Mouse (Mus musculus) lung, postnatal 4 days (tissue): Measurements from ENCODE around the gene Prkcq.
"Not testable (repeated sequence)": the region's sequence is repeated elsewhere in the genome, so short reads cannot be mapped to it uniquely, and the experiment has no call there.

Experiments
- DNase-seq, 2 experiments: peaks; one replicate each; pipeline ENCODE4 v3.0.0; 2021

Prkcq gene

GRCm38 (mm10) chr2:11298811-11299210 lies 126.9 kb downstream of the Prkcq start:
- DNase-seq, result no peak

DNA sequence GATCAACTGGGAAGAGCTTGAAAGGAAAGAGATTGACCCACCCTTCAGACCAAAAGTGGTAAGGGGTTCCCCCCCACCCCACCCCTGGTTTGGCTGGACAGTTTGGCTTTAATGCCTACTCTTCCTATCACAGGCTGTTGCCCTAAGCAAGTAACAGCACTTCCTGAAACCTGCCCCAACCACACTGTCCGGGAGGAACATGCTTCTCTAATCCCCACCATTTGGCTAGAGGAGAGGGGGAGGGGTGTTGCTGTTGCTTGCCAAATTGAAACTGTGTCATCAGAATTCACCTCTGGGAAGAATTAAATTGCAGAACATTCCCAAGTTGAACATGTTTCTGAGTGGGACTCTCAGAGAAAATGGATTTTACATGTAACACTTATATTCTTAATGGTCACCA lies 127.5 kb downstream of the Prkcq start:
- no peak for DNase-seq

DNA sequence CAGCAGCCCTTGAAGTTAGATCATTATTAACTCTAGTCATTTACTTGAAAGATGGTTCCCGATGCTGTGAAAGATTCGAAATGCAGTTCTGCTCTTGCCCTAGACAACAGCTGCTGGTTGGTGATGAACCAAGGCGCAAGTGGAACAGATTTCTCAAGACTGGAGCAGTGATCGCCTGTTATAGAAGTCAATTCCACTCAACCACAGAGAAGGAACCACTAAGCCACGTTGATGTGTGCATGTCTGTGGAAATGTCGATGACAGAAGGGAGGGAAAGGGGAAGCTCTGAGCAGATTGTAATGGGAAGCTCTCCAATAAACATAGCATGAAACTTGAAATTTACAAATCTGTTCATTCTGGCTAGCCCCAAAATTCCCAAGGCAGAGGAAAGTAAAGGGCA lies 128.5 kb downstream of the Prkcq start:
- DNase-seq, result no peak

- DNase-seq, result peak in 1 of 2 experiments; percentile 39
Measured at GRCm38 (mm10) chr2:11320241-11320640, 148.3 kb downstream of the Prkcq start.

DNA sequence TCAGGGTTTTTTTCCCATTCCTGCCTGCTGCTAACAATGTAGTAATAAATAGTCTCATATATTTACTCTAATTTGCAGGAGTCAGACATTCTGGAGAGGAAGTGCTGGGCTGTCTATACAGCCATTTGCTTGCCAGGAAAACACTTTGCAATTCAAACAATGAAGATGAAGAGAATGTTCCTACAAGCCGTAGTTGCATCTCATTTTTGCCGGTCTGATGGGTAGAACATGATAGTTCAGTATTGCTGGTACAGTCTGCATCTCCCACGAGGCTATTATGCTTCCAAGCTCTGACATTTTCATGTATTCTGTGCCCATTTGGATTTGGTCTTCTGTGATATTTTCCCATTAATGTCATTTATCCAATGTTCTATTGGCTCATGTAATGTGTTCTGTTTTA lies 150.5 kb downstream of the Prkcq start:
- DNase-seq, result no peak

GRCm38 (mm10) chr2:11327280-11327679 lies 155.4 kb downstream of the Prkcq start:
- DNase-seq, result no peak

DNA sequence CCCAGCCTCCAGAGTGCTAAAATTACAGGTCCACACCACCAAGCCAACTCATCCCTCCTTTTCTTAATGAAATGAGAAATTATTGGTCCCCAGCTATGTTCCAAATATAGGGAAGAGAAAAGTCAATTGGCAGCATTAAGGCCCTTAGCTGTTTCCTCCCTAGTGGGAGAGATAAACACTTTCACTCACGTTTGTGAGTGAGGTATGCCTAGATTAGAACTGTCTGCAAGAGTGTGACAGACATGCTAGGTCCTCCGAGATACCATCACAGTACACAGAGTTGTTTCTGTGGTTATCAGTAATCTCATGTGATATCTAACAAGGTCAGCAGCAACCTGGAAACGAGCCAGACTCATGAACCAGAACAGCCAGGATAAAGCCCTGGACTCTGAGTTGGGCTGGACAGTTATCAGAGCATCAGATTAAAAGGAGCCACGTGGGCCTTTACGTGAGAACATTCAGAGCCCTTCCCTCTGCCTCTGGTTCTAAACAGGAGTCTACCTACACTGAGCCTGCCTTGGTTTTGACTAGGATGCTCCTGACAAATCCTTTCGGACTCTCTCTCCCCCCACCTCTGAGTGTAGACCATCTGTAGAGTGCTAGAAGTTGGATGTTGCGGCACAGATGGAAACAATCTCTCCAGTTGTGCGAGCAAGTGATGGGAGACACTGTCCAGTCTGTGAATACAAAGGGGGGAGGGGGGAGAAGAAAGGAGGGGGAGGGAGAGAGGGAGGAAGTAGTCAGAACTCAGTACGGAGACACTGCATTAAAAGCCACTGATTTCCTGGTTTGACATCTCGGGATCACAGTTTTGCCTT lies 157.7 kb downstream of the Prkcq start:
- DNase-seq, result no peak

DNA sequence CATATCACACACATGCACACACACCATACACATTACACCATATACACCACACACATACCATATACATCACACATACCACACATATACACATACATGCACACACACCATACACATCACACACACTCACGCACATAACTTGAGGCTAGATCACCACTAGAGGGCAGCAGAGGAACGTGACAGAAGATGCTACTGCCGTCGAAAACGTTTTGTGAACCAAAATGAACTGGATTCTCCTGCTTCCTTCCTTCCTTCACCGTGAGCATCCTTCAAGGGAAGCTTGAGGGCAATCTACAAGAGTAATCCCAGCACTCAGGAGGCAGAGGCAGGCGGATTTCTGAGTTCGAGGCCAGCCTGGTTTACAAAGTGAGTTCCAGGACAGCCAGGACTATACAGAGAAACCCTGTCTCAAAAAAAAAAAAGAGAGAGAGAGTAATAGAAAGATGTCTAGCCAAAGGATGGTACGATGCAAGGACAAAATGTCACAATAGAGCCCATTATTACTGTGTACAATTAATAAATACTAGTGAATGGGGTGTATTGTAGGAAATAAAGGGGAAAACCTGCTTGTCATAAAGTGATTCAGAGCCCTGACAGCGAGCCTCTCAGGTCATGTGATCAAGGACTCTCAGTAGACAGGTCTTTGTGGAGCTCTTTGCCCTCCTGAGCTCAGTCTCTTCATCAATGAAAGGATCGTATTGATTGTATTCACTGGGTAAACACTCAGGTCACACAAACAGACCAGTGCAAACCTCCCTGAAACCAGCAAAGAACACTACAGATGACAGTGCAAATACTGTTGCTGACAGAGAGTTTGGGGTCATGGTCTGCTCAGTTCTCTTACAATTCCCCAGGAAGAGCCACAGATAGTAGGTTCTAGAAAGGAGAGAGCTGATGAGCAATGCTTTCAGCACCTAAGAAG lies 159.9 kb downstream of the Prkcq start:
- DNase-seq, result peak; percentile 25 to 78

DNA sequence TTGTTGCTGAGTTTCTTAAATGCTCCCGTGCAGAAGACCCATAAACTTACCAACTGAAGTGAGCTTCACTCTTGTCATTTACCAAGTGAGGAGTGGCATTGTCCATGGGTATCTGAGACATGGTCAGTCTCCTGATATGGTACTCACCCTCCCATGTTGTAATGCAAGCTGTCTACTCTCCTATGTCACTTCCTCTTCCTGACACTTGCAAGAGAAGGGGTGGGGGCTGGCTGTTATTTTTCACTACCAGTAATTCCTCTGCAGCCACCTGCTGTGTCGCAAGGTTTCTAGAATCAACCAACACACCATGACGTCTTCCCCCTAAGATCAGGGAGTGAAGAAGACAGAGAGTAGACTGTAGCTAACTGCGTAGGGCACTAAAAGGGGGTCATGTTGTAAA lies 160.6 kb downstream of the Prkcq start:
- DNase-seq, result peak in 1 of 2 experiments; percentile 14

DNA sequence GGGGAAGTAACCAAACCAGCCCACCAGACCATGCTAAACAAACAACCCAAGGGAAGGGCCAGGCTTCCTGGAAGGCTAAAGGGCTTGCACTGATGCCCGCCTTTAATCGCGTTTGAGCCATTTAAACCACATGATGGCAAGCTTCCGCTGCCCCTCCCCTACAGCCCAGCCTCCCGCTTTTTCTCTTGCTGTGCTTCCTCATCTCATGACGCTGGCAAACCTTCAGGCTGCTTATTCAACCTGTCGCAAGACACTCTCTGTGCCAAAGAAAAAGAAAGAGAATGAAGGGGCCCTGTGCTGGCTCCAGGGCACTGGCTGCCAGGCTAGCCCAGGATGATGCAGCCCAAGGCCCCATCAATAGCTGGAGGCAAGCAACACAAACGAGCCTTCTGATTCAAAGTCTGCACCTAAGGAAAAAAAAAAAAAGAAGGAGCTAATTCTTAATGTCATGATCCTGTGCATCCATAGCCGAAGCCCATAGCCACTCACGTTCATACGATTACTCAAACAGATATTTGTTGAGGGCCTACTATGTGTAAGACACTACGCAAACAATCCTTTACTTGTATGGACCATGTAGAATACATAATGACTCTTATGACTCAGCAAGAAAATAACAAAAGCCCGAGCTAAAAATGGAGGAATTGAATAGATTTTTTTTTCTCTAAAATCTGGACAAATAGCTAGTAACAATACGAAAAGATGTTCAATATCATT lies 161.6 kb downstream of the Prkcq start:
- DNase-seq, result peak; percentile 53 to 60

GRCm38 (mm10) chr2:11336320-11336719 lies 164.4 kb downstream of the Prkcq start:
- no peak for DNase-seq

DNA sequence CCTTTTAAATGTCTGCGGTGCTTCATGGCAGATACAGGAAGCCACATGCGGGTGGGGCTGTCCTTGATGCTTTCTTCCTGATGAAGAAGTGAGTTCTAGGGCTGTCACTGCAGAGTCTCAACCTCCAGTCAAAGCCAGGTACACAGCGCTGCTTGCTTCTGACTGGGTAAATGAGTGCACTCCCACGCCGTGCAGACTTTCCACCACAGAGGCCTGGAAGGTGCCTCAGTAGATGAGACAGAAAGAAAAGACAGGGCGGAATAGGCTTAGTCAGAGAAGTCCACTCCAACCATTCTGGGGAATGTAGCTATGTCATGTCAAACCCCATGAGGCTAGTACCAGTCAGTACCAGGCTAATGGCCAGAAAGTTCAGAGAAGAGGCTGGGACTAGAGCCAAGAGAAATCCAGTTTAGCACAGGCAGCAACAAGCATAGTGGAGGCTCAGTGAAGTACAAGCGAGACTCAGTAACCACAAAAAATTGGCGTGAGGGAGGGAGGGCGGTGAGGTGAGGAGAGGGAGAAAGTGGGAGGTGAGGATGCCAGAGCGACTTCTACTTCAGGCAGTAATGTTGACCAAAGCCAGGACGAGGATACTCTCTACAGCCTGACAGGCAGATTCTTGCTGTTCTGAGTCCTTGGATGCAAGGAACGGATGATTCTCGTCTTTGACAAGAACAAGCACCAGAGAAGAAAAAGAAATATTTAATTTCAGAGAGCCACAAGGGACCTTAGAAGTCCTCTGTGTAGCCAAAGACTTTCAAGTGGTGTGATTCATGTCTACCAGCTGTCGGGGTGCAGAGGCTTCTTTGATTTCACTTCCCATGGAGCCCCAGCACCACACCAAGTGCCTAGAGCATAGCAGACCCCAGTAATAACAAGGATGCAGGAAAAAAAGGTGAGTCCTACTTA lies 167.3 kb downstream of the Prkcq start:
- peak; percentile 41 to 42 for DNase-seq

DNA sequence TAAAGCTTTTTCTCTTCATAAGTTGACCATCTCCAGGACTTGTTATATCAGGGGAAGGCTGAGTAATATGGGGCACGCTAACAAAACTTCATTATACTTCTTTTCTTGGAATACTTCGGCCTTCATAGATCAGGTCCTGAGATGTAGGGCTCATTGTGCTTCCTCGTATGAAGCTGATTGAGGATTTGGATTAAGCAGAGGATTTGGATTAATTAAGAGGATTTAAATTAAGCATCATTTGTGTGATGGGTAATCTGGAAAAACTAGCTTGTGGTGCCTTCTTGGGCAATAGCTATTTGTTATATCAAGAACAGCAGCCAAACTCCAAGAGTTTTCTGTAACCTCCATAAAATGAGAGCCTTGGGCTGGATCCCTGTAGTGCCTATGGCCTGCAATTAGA lies 172.8 kb downstream of the Prkcq start:
- no peak for DNase-seq

DNA sequence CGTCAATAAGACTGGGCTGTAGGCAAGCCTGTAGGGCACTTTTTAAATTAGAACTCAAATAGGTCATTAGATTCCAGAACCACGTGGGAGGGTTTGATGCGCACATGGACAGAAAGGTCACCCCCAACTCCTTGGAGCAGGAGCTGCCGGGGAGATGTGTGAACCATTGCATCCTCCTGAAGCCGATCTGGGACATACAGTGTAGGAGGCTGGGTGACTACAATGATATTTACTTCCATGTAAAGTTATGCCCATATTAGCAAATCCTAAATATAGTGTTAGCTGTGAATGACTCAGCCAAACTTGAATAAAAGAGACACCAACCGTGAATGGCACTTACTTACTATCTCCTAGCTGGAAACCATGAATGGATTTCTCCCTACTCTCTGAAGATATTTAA lies 174.5 kb downstream of the Prkcq start:
- DNase-seq, result not testable (repeated sequence)

DNA sequence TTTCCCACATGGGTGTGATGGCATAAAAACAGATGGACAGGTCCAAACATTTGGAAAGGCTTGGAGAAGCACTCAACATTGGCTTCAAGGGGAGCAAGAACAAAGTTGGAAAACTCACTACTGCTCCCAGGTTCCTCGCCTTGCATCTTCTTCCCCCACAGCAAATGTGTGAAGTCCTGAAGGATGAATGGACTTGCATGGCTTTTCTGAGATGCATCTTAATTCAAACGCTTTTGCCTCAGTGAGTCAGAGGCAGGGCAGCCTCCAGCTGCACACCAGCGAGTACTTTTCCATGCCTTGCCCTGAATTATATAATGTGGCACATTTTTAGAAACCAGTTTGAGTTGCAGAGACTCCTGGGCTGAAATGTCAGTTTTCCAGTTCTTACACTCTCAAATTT lies 175.9 kb downstream of the Prkcq start:
- DNase-seq, result no peak
